Mouse (Mus musculus) liver, embryonic 11.5 days (tissue): ENCODE measurements at regions not wholly inside any gene's neighbourhood (a gene's known extent, or its start where the extent isn't known, plus 50 kb on each side); places are given as distances from the start of the nearest gene placed in this dataset.

Experiments
- ATAC-seq: fragments of 200-750 bp; cut with Nextera tagmentation; replicated peaks from 2 replicates; pipeline ENCODE4 v1.8.0; 2017; ENCODE audit warnings: moderate number of reproducible peaks, mild to moderate bottlenecking, moderate TSS enrichment, moderate library complexity; ENCODE audit not compliant: low FRiP score
- DNase-seq: peaks from one replicate; pipeline ENCODE4 v3.0.0-alpha.2; 2017; ENCODE audit warnings: low spot score
- H3K27ac ChIP-seq: fragments of 300-500 bp; sonication (generic); 2 replicates; pipeline ENCODE4 v1.5.1; 2014; ENCODE audit warnings: mild to moderate bottlenecking, low read depth, low read length, control low read depth
- H3K27me3 ChIP-seq: fragments of 300-500 bp; sonication (generic); replicated peaks from 2 replicates; pipeline ENCODE4 v1.6.1; 2014; ENCODE audit warnings: low read length, mixed read lengths; ENCODE audit not compliant: control insufficient read depth, insufficient read depth
- H3K36me3 ChIP-seq: fragments of 300-500 bp; sonication (generic); 2 replicates; pipeline ENCODE4 v1.6.1; 2014; ENCODE audit warnings: mild to moderate bottlenecking, low read length, moderate library complexity, mixed read lengths; ENCODE audit not compliant: control insufficient read depth, insufficient read depth
- H3K4me1 ChIP-seq: fragments of 300-500 bp; sonication (generic); replicated peaks from 2 replicates; pipeline ENCODE4 v1.6.1; 2014; ENCODE audit warnings: low read length, mixed read lengths; ENCODE audit not compliant: control insufficient read depth, insufficient read depth
- H3K4me2 ChIP-seq: fragments of 300-500 bp; sonication (generic); 2 replicates; pipeline ENCODE4 v1.6.1; 2014; ENCODE audit warnings: mild to moderate bottlenecking, control low read depth, moderate library complexity
- H3K4me3 ChIP-seq: fragments of 300-500 bp; sonication (generic); 2 replicates; pipeline ENCODE4 v1.5.1; 2014; ENCODE audit warnings: low read depth, low read length, control low read depth
- H3K9ac ChIP-seq: fragments of 300-500 bp; sonication (generic); 2 replicates; pipeline ENCODE4 v1.6.1; 2014; ENCODE audit warnings: low read depth, low read length, control low read depth
- H3K9me3 ChIP-seq: fragments of 300-500 bp; sonication (generic); 2 replicates; pipeline ENCODE4 v1.6.1; 2016; ENCODE audit warnings: low read length, inconsistent platforms, mixed read lengths; ENCODE audit not compliant: control insufficient read depth
- WGBS: fragments of 180-500 bp; shearing (Covaris S2); extraction: QIAGEN DNeasy Blood & Tissue Kit; methylation state at CpG from one replicate; pipeline ENCODE4 v1.1.7; 2014; 5-methylcytosine and 5-hydroxymethylcytosine counted together

GRCm38 (mm10) chr11:39868451-39868979 is 826.5 kb downstream of the Mat2b start:
- Histone ChIP-seq H3K9me3 (no peaks in the 10 kb centered on the region), H3K27ac (no peak overlapping the region), H3K9ac (no peak overlapping the region), H3K27me3 (no peaks in the 10 kb centered on the region), H3K4me2 (no peak overlapping the region), H3K4me3 (no peak overlapping the region), H3K36me3 (no peaks in the 10 kb centered on the region), H3K4me1 (no peaks in the 10 kb centered on the region)
- no peak for DNase-seq
- 76% methylated on average over 6 of the region's 6 CpGs for WGBS
- no peak for ATAC-seq
